Mouse (Mus musculus) heart, embryonic 13.5 days (tissue): ENCODE measurements around the gene Gpr55. TPM values are rescaled to one million over a fixed set of nuclear protein-coding genes. Genes with fewer than 3 reads are reported as not detected.
"Not testable (repeated sequence)": the region's sequence is repeated elsewhere in the genome, so short reads cannot be mapped to it uniquely, and the experiment has no call there.

Experiments
- ATAC-seq: fragments of 200-750 bp; cut with Nextera tagmentation; 2 replicates; pipeline ENCODE4 v1.8.0; 2017; ENCODE audit warnings: moderate TSS enrichment; ENCODE audit not compliant: insufficient number of reproducible peaks, low FRiP score, low TSS enrichment; ENCODE audit errors: extremely low read depth
- H3K27ac ChIP-seq: fragments of 300-500 bp; sonication (generic); replicated peaks from 2 replicates; pipeline ENCODE4 v1.5.1; 2015; ENCODE audit warnings: moderate library complexity, mild to moderate bottlenecking, inconsistent platforms
- H3K27me3 ChIP-seq: fragments of 300-500 bp; sonication (generic); replicated peaks from 2 replicates; pipeline ENCODE4 v1.6.1; 2015; ENCODE audit warnings: mild to moderate bottlenecking, inconsistent platforms
- H3K36me3 ChIP-seq: fragments of 300-500 bp; sonication (generic); 2 replicates; pipeline ENCODE4 v1.6.1; 2015; ENCODE audit warnings: mild to moderate bottlenecking, inconsistent platforms
- H3K4me1 ChIP-seq: fragments of 300-500 bp; sonication (generic); 2 replicates; pipeline ENCODE4 v1.6.1; 2015; ENCODE audit warnings: inconsistent platforms
- H3K4me2 ChIP-seq: fragments of 300-500 bp; sonication (generic); 2 replicates; pipeline ENCODE4 v1.6.1; 2015; ENCODE audit warnings: inconsistent platforms, mild to moderate bottlenecking, moderate library complexity
- H3K4me3 ChIP-seq: fragments of 300-500 bp; sonication (generic); 2 replicates; pipeline ENCODE4 v1.5.1; 2015; ENCODE audit warnings: moderate library complexity, mild to moderate bottlenecking, inconsistent platforms
- H3K9ac ChIP-seq: fragments of 300-500 bp; sonication (generic); 2 replicates; pipeline ENCODE4 v1.6.1; 2015; ENCODE audit warnings: inconsistent platforms, mild to moderate bottlenecking, moderate library complexity
- H3K9me3 ChIP-seq: fragments of 300-500 bp; sonication (generic); 2 replicates; pipeline ENCODE4 v1.6.1; 2016; ENCODE audit warnings: inconsistent platforms
- WGBS: fragments of 180-500 bp; shearing (Covaris S2); methylation state at CpG from one replicate; pipeline ENCODE4 v1.1.7; 2015; ENCODE audit warnings: mixed read lengths; 5-methylcytosine and 5-hydroxymethylcytosine counted together
- polyA plus RNA-seq: library from polyadenylated mRNA; unstranded; fragments of >200 nt; fragmentation: Nextera tagmentation; extraction: Ambion mirVana; gene quantifications from 2 replicates; pipeline ENCODE4 v1.2.1, GENCODE M21; 2015

Gene Gpr55
- polyA plus RNA-seq, result 0.04 TPM in 1 of 2 replicates, not detected in the other

GRCm38 (mm10) chr1:85960873-85961272 lies at the start of gene Gpr55:
Gpr55 (minus strand) TSS chr1:85961007.
- ATAC-seq, result no peak
- H3K4me3 ChIP-seq, result no peak within 1 kb of the TSS
- H3K27ac ChIP-seq, result no peak within 1 kb of the TSS
- peaks cover 51% of the 10 kb centered on the region for H3K4me1 ChIP-seq
- H3K9me3 ChIP-seq, result no peaks in the 10 kb centered on the region
- H3K27me3 ChIP-seq, result no peaks in the 10 kb centered on the region
- H3K4me2 ChIP-seq, result no peak within 1 kb of the TSS
- H3K9ac ChIP-seq, result no peak within 1 kb of the TSS
- 38% methylated on average over 5 of the region's 5 CpGs for WGBS
- no peaks in the 10 kb centered on the region for H3K36me3 ChIP-seq

GRCm38 (mm10) chr1:86007778-86008177 lies 47.0 kb upstream of the Gpr55 start:
- Histone ChIP-seq H3K4me3 (peak overlapping the region; percentile 8; the same call in 1 of the 2 replicates), H3K36me3 (no peaks in the 10 kb centered on the region), H3K4me1 (peaks cover 4% of the 10 kb centered on the region; the same call in 1 of the 2 replicates), H3K27me3 (peaks cover 3% of the 10 kb centered on the region; the same call in 1 of the 2 replicates), H3K9me3 (0 out of 2 replicates have a peak, but pooled peaks cover 6% of the 10 kb centered on the region), H3K9ac (peak overlapping the region; percentile 28; the same call in 1 of the 2 replicates), H3K4me2 (peak overlapping the region; percentile 51), H3K27ac (no peak overlapping the region)
- WGBS, result 4% methylated on average over 7 of the region's 7 CpGs
- ATAC-seq, result no peak

- no peaks in the 10 kb centered on the region for H3K36me3 ChIP-seq
- no peak overlapping the region for H3K27ac ChIP-seq
- no peak overlapping the region for H3K4me2 ChIP-seq
- peaks cover 3% of the 10 kb centered on the region; the same call in 1 of the 2 replicates for H3K27me3 ChIP-seq
- peaks cover 4% of the 10 kb centered on the region; the same call in 1 of the 2 replicates for H3K4me1 ChIP-seq
- WGBS, result 81% methylated on average over 6 of the region's 6 CpGs
- H3K9ac ChIP-seq, result no peak overlapping the region
- ATAC-seq, result no peak
- H3K4me3 ChIP-seq, result no peak overlapping the region
- no peaks in the 10 kb centered on the region for H3K9me3 ChIP-seq
These were observed 45.2 kb upstream of the Gpr55 start for GRCm38 (mm10) chr1:86006040-86006439.

- H3K9me3 ChIP-seq, result no peaks in the 10 kb centered on the region
- H3K4me1 ChIP-seq, result peaks cover 4% of the 10 kb centered on the region; the same call in 1 of the 2 replicates
- no peak overlapping the region for H3K4me2 ChIP-seq
- H3K27ac ChIP-seq, result no peak overlapping the region
- ATAC-seq, result no peak
- H3K9ac ChIP-seq, result no peak overlapping the region
- WGBS, result 80% methylated on average over 10 of the region's 10 CpGs
- H3K27me3 ChIP-seq, result peaks cover 3% of the 10 kb centered on the region; the same call in 1 of the 2 replicates
- H3K4me3 ChIP-seq, result no peak overlapping the region
- no peaks in the 10 kb centered on the region for H3K36me3 ChIP-seq
These were observed 44.7 kb upstream of the Gpr55 start for GRCm38 (mm10) chr1:86005540-86005939.

- Histone ChIP-seq H3K4me3 (no peak overlapping the region), H3K4me2 (no peak overlapping the region), H3K27ac (no peak overlapping the region), H3K4me1 (no peaks in the 10 kb centered on the region), H3K27me3 (no peaks in the 10 kb centered on the region), H3K9ac (no peak overlapping the region), H3K9me3 (peaks cover 3% of the 10 kb centered on the region; the same call in 1 of the 2 replicates), H3K36me3 (no peaks in the 10 kb centered on the region)
- WGBS, result 75% methylated on average over 18 of the region's 18 CpGs
- no peak for ATAC-seq
These were observed 39.2 kb upstream of the Gpr55 start for GRCm38 (mm10) chr1:85999853-86000570.

- H3K9me3 ChIP-seq, result peaks cover 3% of the 10 kb centered on the region; the same call in 1 of the 2 replicates
- no peak overlapping the region for H3K27ac ChIP-seq
- no peaks in the 10 kb centered on the region for H3K36me3 ChIP-seq
- H3K4me1 ChIP-seq, result no peaks in the 10 kb centered on the region
- ATAC-seq, result no peak
- H3K4me3 ChIP-seq, result no peak overlapping the region
- H3K9ac ChIP-seq, result no peak overlapping the region
- H3K27me3 ChIP-seq, result no peaks in the 10 kb centered on the region
- H3K4me2 ChIP-seq, result no peak overlapping the region
- WGBS, result 73% methylated on average over 4 of the region's 4 CpGs
These were observed 37.2 kb upstream of the Gpr55 start for GRCm38 (mm10) chr1:85998012-85998411.

GRCm38 (mm10) chr1:85997221-85997620 lies 36.4 kb upstream of the Gpr55 start:
- H3K4me2 ChIP-seq, result no peak overlapping the region
- 89% methylated on average over 1 of the region's 1 CpGs for WGBS
- no peak overlapping the region for H3K27ac ChIP-seq
- no peak overlapping the region for H3K9ac ChIP-seq
- no peaks in the 10 kb centered on the region for H3K27me3 ChIP-seq
- no peak overlapping the region for H3K4me3 ChIP-seq
- ATAC-seq, result no peak
- H3K36me3 ChIP-seq, result no peaks in the 10 kb centered on the region
- H3K9me3 ChIP-seq, result peaks cover 3% of the 10 kb centered on the region; the same call in 1 of the 2 replicates
- no peaks in the 10 kb centered on the region for H3K4me1 ChIP-seq

GRCm38 (mm10) chr1:85993541-85993940 lies 32.7 kb upstream of the Gpr55 start:
- peaks cover 3% of the 10 kb centered on the region; the same call in 1 of the 2 replicates for H3K9me3 ChIP-seq
- no peaks in the 10 kb centered on the region for H3K27me3 ChIP-seq
- no peak overlapping the region for H3K9ac ChIP-seq
- no peaks in the 10 kb centered on the region for H3K36me3 ChIP-seq
- no peak for ATAC-seq
- no peaks in the 10 kb centered on the region for H3K4me1 ChIP-seq
- no peak overlapping the region for H3K4me3 ChIP-seq
- H3K27ac ChIP-seq, result no peak overlapping the region
- 64% methylated on average over 4 of the region's 4 CpGs for WGBS
- H3K4me2 ChIP-seq, result no peak overlapping the region

- Histone ChIP-seq H3K36me3 (no peaks in the 10 kb centered on the region), H3K9ac (no peak overlapping the region), H3K4me2 (no peak overlapping the region), H3K9me3 (peaks cover 3% of the 10 kb centered on the region; the same call in 1 of the 2 replicates), H3K4me1 (no peaks in the 10 kb centered on the region), H3K4me3 (no peak overlapping the region), H3K27me3 (no peaks in the 10 kb centered on the region), H3K27ac (no peak overlapping the region)
- 41% methylated on average over 9 of the region's 9 CpGs for WGBS
- ATAC-seq, result no peak
These were observed 31.4 kb upstream of the Gpr55 start for GRCm38 (mm10) chr1:85992175-85992574.

- H3K36me3 ChIP-seq, H3K4me1 ChIP-seq, H3K4me3 ChIP-seq, H3K9ac ChIP-seq, H3K4me2 ChIP-seq, ATAC-seq, H3K27me3 ChIP-seq, H3K27ac ChIP-seq, H3K9me3 ChIP-seq: not testable (repeated sequence)
- WGBS, result 77% methylated on average over 4 of the region's 4 CpGs
These were observed 28.1 kb upstream of the Gpr55 start for GRCm38 (mm10) chr1:85988882-85989281.

- no peaks in the 10 kb centered on the region for H3K27me3 ChIP-seq
- ATAC-seq, result no peak
- H3K4me1 ChIP-seq, result peaks cover 10% of the 10 kb centered on the region
- no peaks in the 10 kb centered on the region for H3K36me3 ChIP-seq
- no peaks in the 10 kb centered on the region for H3K9me3 ChIP-seq
- no peak overlapping the region for H3K27ac ChIP-seq
- WGBS, result 74% methylated on average over 4 of the region's 4 CpGs
- no peak overlapping the region for H3K4me2 ChIP-seq
- H3K9ac ChIP-seq, result no peak overlapping the region
- H3K4me3 ChIP-seq, result no peak overlapping the region
These were observed 27.5 kb upstream of the Gpr55 start for GRCm38 (mm10) chr1:85988351-85988750.

GRCm38 (mm10) chr1:85985784-85986183 lies 25.0 kb upstream of the Gpr55 start:
- no peaks in the 10 kb centered on the region for H3K9me3 ChIP-seq
- peaks cover 22% of the 10 kb centered on the region for H3K4me1 ChIP-seq
- no peak overlapping the region for H3K9ac ChIP-seq
- H3K27me3 ChIP-seq, result no peaks in the 10 kb centered on the region
- WGBS, result 72% methylated on average over 3 of the region's 3 CpGs
- H3K27ac ChIP-seq, result no peak overlapping the region
- ATAC-seq, result no peak
- no peak overlapping the region for H3K4me3 ChIP-seq
- H3K4me2 ChIP-seq, result no peak overlapping the region
- H3K36me3 ChIP-seq, result no peaks in the 10 kb centered on the region
